Mouse (Mus musculus) stomach, embryonic 15.5 days (tissue): ENCODE measurements at regions not wholly inside any gene's neighbourhood (a gene's known extent, or its start where the extent isn't known, plus 50 kb on each side); places are given as distances from the start of the nearest gene placed in this dataset.

Source experiments
- ATAC-seq: fragments of 200-750 bp; cut with Nextera tagmentation; 2 replicates; pipeline ENCODE4 v1.8.0; 2017; ENCODE audit warnings: low read depth, moderate number of reproducible peaks, moderate TSS enrichment; ENCODE audit not compliant: insufficient read depth, low FRiP score
- H3K27ac ChIP-seq: fragments of 300-500 bp; sonication (generic); 2 replicates; pipeline ENCODE4 v1.5.1; 2015; ENCODE audit warnings: mild to moderate bottlenecking, inconsistent platforms
- H3K27me3 ChIP-seq: fragments of 300-500 bp; sonication (generic); replicated peaks from 2 replicates; pipeline ENCODE4 v1.6.1; 2015; ENCODE audit warnings: inconsistent platforms
- H3K36me3 ChIP-seq: fragments of 300-500 bp; sonication (generic); 2 replicates; pipeline ENCODE4 v1.6.1; 2015; ENCODE audit warnings: inconsistent platforms
- H3K4me1 ChIP-seq: fragments of 300-500 bp; sonication (generic); 2 replicates; pipeline ENCODE4 v1.6.1; 2015; ENCODE audit warnings: inconsistent platforms
- H3K4me2 ChIP-seq: fragments of 300-500 bp; sonication (generic); 2 replicates; pipeline ENCODE4 v1.6.1; 2015; ENCODE audit warnings: mild to moderate bottlenecking, inconsistent platforms
- H3K4me3 ChIP-seq: fragments of 300-500 bp; sonication (generic); replicated peaks from 2 replicates; pipeline ENCODE4 v1.5.1; 2015; ENCODE audit warnings: inconsistent platforms
- H3K9ac ChIP-seq: fragments of 300-500 bp; sonication (generic); 2 replicates; pipeline ENCODE4 v1.6.1; 2015; ENCODE audit warnings: inconsistent platforms
- H3K9me3 ChIP-seq: fragments of 300-500 bp; sonication (generic); 2 replicates; pipeline ENCODE4 v1.6.1; 2016; ENCODE audit warnings: inconsistent platforms
- WGBS: fragments of 180-500 bp; shearing (Covaris S2); methylation state at CpG from one replicate; pipeline ENCODE4 v1.1.7; 2015; 5-methylcytosine and 5-hydroxymethylcytosine counted together

DNA sequence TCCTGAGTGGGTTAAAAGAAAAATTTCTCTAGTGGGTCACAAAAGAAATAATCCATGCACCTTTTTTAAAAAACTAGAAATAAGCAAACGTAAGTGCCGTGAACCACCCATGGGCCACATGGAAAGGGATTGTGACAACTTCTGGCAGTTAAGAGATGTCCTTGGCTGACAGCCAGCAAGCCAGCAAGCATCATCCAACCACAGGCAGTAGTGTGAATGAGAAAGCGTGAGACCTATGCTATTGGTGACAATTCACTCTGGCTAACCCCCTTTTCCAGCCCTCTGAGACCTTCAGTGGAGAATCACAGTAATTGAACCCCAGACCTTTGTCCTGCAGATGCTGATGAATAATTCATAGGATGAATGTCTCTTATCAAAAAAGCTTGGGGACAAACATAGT is 78.3 kb upstream of the Sgcd start:
- H3K4me2 ChIP-seq = no peak overlapping the region
- ATAC-seq = no peak
- no peak overlapping the region for H3K27ac ChIP-seq
- no peaks in the 10 kb centered on the region for H3K27me3 ChIP-seq
- WGBS = 61% methylated on average over 3 of the region's 3 CpGs
- H3K9ac ChIP-seq = no peak overlapping the region
- no peaks in the 10 kb centered on the region for H3K9me3 ChIP-seq
- no peak overlapping the region for H3K4me3 ChIP-seq
- no peaks in the 10 kb centered on the region for H3K36me3 ChIP-seq
- H3K4me1 ChIP-seq = no peaks in the 10 kb centered on the region

DNA sequence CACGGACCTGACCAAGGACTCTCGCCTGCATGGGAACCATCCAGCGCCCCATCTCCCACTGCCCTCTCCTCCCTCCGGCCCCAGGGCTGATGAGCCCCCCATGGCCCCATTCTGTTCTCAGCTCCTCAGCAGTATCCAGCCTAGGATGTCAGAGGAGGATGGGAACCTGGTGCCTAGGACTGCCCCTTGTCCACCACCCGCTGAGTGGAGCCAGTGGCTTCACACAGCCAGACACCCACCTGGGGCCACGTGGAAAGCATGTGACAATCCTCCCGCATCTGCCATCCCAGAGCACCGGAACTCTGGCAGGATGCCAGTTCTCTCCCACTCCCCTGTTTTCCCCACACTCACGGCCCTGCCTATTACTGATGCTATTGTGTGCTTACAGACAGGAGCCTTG is 75.0 kb upstream of the Sgcd start:
- Histone ChIP-seq H3K9me3 (no peaks in the 10 kb centered on the region), H3K27ac (no peak overlapping the region), H3K4me2 (no peak overlapping the region), H3K4me3 (no peak overlapping the region), H3K27me3 (no peaks in the 10 kb centered on the region), H3K4me1 (no peaks in the 10 kb centered on the region), H3K36me3 (no peaks in the 10 kb centered on the region), H3K9ac (no peak overlapping the region)
- ATAC-seq = no peak
- WGBS = 75% methylated on average over 9 of the region's 9 CpGs

DNA sequence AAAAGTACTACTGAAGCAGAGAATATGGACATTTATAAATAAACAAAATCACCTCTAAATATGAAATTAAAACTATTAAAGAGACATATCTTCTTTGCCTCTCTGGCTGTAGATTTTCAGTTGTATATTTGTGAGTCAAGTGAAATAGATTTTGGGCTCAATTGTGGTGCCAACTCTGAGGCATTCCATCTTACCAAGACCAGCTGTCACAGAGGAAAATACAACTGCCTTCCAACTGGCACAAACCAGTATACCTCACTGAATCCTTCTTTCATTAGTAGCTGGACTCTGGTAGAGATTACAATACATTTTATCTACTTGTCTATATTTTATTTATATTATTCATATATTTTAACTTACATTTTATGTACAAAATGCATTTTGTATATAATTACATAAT is 72.7 kb upstream of the Sgcd start:
- Histone ChIP-seq H3K36me3 (no peaks in the 10 kb centered on the region), H3K4me3 (no peak overlapping the region), H3K9ac (no peak overlapping the region), H3K4me2 (no peak overlapping the region), H3K4me1 (no peaks in the 10 kb centered on the region), H3K9me3 (no peaks in the 10 kb centered on the region), H3K27ac (no peak overlapping the region), H3K27me3 (no peaks in the 10 kb centered on the region)
- ATAC-seq = no peak

DNA sequence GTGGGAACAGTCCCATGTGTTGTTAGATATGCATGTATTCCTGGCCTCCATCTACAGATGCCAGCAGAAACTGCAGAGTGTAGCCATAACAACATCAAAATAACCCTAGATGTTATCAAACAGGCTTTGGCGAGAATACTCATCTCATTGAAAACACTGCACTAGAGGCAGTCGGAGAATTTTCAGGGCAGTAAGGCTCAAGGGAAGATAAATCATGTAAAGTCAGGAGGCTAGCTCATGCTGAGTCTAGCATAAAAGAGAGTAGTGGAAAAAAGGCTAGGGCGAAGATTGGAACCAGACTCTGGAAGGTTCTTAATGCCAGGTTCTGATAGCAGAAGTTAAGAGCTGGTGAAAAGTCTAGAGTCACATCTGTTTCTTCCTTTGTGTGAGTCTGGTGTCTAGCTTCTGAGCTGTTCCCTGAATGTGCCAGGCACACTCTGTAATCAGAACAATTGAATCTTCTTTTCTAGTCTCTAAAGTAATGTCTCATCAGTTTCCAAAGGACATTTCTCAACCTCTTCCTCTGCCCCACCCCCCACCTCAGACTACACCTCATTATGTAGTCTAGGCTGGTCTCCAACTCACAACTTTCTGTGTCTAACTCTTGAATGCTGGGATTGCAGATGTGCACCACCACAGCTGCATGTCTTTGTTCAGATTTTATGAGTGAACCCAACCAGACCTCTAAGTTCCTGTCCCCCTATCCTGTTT is 62.5 kb upstream of the Sgcd start:
- Histone ChIP-seq H3K36me3 (no peaks in the 10 kb centered on the region), H3K27me3 (no peaks in the 10 kb centered on the region), H3K4me3 (no peak overlapping the region), H3K4me2 (no peak overlapping the region), H3K27ac (no peak overlapping the region), H3K4me1 (no peaks in the 10 kb centered on the region), H3K9ac (no peak overlapping the region), H3K9me3 (no peaks in the 10 kb centered on the region)
- ATAC-seq = no peak
- 66% methylated on average over 3 of the region's 3 CpGs for WGBS

DNA sequence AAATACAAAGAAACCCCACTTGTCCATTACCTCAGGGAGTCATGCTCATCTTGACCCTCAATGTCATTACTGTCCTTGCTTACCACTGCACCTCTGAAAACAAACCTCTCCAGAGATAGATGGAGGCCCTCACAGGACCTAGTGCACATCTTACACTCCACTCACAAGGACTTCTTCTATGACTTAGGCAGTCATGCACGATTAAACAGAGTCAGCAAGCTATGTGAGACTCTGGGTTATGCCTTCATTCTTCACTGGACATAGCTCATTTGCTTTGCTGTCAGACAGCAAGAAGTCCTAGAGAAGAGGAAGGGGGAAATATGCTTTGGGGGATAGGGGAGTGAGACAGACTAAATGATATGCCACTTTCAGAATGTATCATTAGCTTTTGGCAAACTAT is 59.5 kb upstream of the Sgcd start:
- no peaks in the 10 kb centered on the region for H3K9me3 ChIP-seq
- ATAC-seq = no peak
- no peak overlapping the region for H3K9ac ChIP-seq
- no peaks in the 10 kb centered on the region for H3K4me1 ChIP-seq
- no peak overlapping the region for H3K4me2 ChIP-seq
- no peak overlapping the region for H3K27ac ChIP-seq
- 61% methylated on average over 1 of the region's 1 CpGs for WGBS
- no peaks in the 10 kb centered on the region for H3K27me3 ChIP-seq
- H3K36me3 ChIP-seq = no peaks in the 10 kb centered on the region
- H3K4me3 ChIP-seq = no peak overlapping the region
